Mouse (Mus musculus): ENCODE data around the gene Tmigd3. TPM values are rescaled to one million over a fixed set of nuclear protein-coding genes. Genes with fewer than 3 reads are reported as not detected.

The Tmigd3 gene
- 0.18 TPM in 1 of 2 replicates, not detected in the other for polyA plus RNA-seq (2014; fragmentation: Nextera tagmentation; extraction: Ambion mirVana)

DNA sequence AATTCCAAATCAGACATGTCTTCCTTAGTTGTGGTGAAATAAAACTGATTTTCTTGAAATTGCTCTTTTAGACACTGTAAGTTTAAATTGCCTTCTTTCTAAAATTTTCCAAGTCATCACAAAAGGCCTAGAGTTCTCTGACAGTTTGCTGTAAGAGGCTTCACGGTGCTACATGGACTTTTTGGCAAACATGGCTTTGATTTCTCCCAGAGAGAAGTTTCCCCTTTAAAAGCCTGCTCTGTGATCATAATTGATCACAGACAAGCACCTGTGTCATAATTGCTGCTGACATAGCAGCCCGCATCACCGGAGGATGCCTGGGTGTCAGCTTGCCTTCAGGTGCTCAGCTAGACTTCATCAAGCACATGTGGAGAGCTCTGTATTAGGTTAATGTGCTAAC, at the start of gene Tmigd3, which contains the start of gene Adora3:
TSS of gene Tmigd3 (plus strand) at position 346 of the 400 bp plus-strand sequence.
TSS of gene Adora3 (plus strand) at position 301 of the 400 bp plus-strand sequence.
- H3K36me3 ChIP-seq (ENCODE audit: control insufficient read depth, insufficient read depth, low read length): no peaks in the 10 kb centered on the region
- no peak within 1 kb of the TSS for H3K4me3 ChIP-seq (ENCODE audit: low read depth, low read length)
- H3K27ac ChIP-seq (ENCODE audit: low read depth): peak within 1 kb of the TSS; percentile 65; the same call in 1 of the 2 replicates
- H3K9me3 ChIP-seq (ENCODE audit: control insufficient read depth, low read length): no peaks in the 10 kb centered on the region
- 90% methylated on average over 3 of the region's 3 CpGs for WGBS
- H3K9ac ChIP-seq (ENCODE audit: low read length): no peak within 1 kb of the TSS
- peaks cover 5% of the 10 kb centered on the region for H3K4me1 ChIP-seq (replicated peaks; ENCODE audit: control insufficient read depth, insufficient read depth, low read length)
- ATAC-seq (replicated peaks; ENCODE audit: low FRiP score, low TSS enrichment, low read depth) (no peak), DNase-seq (ENCODE audit: low spot score) (peak; percentile 32)
- H3K4me2 ChIP-seq (ENCODE audit: low read length): no peak within 1 kb of the TSS
- no peaks in the 10 kb centered on the region for H3K27me3 ChIP-seq (replicated peaks; ENCODE audit: control insufficient read depth, insufficient read depth, low read length)

DNA sequence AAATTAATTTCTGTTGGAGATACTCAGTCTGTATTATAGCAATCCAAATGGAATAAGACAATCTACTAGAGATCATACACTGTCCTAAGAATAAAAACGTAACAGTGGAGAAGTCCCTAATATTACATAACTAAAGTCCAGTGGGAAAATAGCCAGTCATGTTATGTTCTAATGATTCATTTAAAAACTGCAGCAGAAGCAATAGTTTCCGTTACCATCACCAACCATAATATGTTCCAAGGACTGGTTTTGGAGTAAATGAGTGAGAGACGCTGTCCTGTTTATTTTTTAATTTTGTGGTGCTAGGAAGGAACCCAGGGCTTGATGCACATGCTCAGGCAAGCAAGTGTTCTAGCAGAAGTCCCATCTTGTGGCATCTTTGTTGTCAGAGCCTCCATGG, 49.2 kb upstream of the Tmigd3 start:
- no peak overlapping the region for H3K4me2 ChIP-seq (ENCODE audit: low read length)
- no peak for DNase-seq (ENCODE audit: low spot score)
- H3K9me3 ChIP-seq (ENCODE audit: control insufficient read depth, low read length): no peaks in the 10 kb centered on the region
- H3K4me3 ChIP-seq (ENCODE audit: low read depth, low read length): no peak overlapping the region
- no peak overlapping the region for H3K9ac ChIP-seq (ENCODE audit: low read length)
- whole genome bisulfite sequencing: 88% methylated on average over 3 of the region's 3 CpGs
- H3K36me3 ChIP-seq (ENCODE audit: control insufficient read depth, insufficient read depth, low read length): no peaks in the 10 kb centered on the region
- no peaks in the 10 kb centered on the region for H3K27me3 ChIP-seq (replicated peaks; ENCODE audit: control insufficient read depth, insufficient read depth, low read length)
- no peaks in the 10 kb centered on the region for H3K4me1 ChIP-seq (replicated peaks; ENCODE audit: control insufficient read depth, insufficient read depth, low read length)
- no peak for ATAC-seq (replicated peaks; ENCODE audit: low FRiP score, low TSS enrichment, low read depth)
- H3K27ac ChIP-seq (ENCODE audit: low read depth): no peak overlapping the region

DNA sequence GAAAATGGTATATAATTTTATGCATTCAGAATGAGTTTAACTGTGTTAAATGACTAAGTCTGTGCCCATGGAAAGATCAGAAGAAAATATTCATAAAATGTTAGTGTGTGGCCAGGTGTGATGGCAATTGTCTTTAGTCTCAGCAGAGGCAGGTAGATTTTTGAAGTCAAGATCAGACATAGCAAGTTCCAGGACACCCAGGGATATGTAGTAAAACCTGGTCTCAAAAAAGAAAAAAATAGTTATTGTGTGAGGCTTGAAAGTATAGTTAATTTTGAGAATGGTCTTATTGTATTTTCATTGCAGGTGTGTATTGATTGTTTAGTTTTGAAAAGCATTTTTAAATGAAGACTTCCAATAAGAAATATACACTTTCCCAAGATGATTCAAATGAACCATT, 47.1 kb upstream of the Tmigd3 start:
- Histone ChIP-seq H3K4me1 (replicated peaks; ENCODE audit: control insufficient read depth, insufficient read depth, low read length) (no peaks in the 10 kb centered on the region), H3K27ac (ENCODE audit: low read depth) (no peak overlapping the region), H3K27me3 (replicated peaks; ENCODE audit: control insufficient read depth, insufficient read depth, low read length) (no peaks in the 10 kb centered on the region), H3K4me3 (ENCODE audit: low read depth, low read length) (no peak overlapping the region), H3K9ac (ENCODE audit: low read length) (no peak overlapping the region), H3K4me2 (ENCODE audit: low read length) (no peak overlapping the region), H3K36me3 (ENCODE audit: control insufficient read depth, insufficient read depth, low read length) (no peaks in the 10 kb centered on the region), H3K9me3 (ENCODE audit: control insufficient read depth, low read length) (no peaks in the 10 kb centered on the region)
- DNase-seq (ENCODE audit: low spot score) (no peak), ATAC-seq (replicated peaks; ENCODE audit: low FRiP score, low TSS enrichment, low read depth) (no peak)

DNA sequence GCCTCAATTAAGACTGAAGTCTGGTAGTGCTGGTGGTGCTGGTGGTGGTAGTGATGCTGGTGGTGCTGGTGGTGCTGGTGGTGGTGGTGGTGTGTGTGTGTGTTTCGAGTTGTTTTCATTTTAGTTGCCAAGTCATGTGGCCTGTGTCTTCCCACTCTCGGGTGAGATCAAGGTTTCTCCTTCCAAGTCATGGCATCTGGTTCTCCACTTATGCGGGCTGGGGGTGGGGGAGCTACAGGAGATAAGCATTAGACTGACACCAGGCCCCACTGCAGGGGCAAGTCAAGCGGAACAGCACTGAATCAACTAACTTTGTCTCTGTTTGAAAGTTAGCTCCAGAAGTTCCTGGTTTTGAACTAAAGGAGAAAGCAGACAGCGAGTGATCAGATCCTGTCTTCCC, 46.6 kb upstream of the Tmigd3 start:
- Histone ChIP-seq H3K36me3 (ENCODE audit: control insufficient read depth, insufficient read depth, low read length) (no peaks in the 10 kb centered on the region), H3K4me3 (ENCODE audit: low read depth, low read length) (no peak overlapping the region), H3K27me3 (replicated peaks; ENCODE audit: control insufficient read depth, insufficient read depth, low read length) (no peaks in the 10 kb centered on the region), H3K9me3 (ENCODE audit: control insufficient read depth, low read length) (no peaks in the 10 kb centered on the region), H3K9ac (ENCODE audit: low read length) (no peak overlapping the region), H3K27ac (ENCODE audit: low read depth) (no peak overlapping the region), H3K4me1 (replicated peaks; ENCODE audit: control insufficient read depth, insufficient read depth, low read length) (no peaks in the 10 kb centered on the region), H3K4me2 (ENCODE audit: low read length) (no peak overlapping the region)
- no peak for DNase-seq (ENCODE audit: low spot score)
- ATAC-seq (replicated peaks; ENCODE audit: low FRiP score, low TSS enrichment, low read depth): no peak
- 40% methylated on average over 5 of the region's 5 CpGs for WGBS

DNA sequence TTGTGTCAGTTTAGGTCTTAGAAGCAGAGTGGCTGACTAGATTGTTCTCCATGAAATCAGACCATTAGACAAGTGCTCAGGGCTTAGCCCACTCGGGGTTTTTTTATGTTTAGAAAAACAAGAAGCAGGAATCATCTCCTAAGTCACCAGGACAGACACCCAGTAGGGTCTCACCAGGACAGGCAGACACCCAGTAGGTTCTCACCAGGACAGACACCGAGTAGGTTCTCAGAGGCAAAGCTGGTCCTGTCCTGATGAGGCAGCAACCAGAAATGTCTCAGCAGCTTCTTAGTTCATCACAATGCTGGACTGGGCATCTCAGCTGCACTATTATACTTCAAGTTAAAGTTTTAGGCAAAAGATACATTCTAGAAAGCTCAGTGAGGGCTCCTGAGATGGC, 46.0 kb upstream of the Tmigd3 start:
- Histone ChIP-seq H3K9ac (ENCODE audit: low read length) (no peak overlapping the region), H3K4me3 (ENCODE audit: low read depth, low read length) (no peak overlapping the region), H3K27me3 (replicated peaks; ENCODE audit: control insufficient read depth, insufficient read depth, low read length) (no peaks in the 10 kb centered on the region), H3K9me3 (ENCODE audit: control insufficient read depth, low read length) (no peaks in the 10 kb centered on the region), H3K36me3 (ENCODE audit: control insufficient read depth, insufficient read depth, low read length) (no peaks in the 10 kb centered on the region), H3K4me1 (replicated peaks; ENCODE audit: control insufficient read depth, insufficient read depth, low read length) (no peaks in the 10 kb centered on the region), H3K27ac (ENCODE audit: low read depth) (no peak overlapping the region), H3K4me2 (ENCODE audit: low read length) (no peak overlapping the region)
- no peak for ATAC-seq (replicated peaks; ENCODE audit: low FRiP score, low TSS enrichment, low read depth)
- DNase-seq (ENCODE audit: low spot score): no peak
- 59% methylated on average over 2 of the region's 2 CpGs for WGBS

DNA sequence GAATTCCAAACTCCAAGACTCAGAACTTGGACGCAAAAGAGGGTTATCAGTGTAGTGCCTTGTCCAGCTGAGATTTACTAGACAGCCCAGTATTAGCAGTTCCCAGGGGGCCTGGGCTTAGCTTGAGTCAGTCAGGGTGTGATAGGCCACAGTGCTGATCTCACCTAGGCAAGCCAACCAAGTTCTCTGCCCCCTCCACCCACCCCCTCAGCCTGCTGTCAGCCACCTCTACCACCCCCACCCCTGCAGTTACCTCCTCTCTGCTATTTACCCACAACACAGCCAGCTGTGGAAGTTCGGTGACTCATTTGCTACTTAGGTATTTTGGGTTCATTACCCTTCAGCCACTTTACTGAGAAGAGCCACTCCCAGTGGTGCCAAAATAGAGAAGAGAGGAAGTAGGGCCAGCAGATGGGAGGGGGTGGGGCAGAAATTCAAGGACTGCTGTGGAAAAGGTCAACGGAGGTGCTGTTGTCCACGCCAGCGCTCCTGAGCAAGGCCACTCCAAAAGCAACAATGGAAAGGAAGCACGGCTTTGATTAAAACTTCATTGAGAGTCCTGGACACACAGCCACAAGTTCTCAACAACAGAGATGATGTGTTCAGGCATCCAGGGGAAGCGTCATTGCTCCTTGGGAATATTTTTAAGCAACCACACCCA, 45.1 kb upstream of the Tmigd3 start:
- Histone ChIP-seq H3K4me3 (ENCODE audit: low read depth, low read length) (no peak overlapping the region), H3K9ac (ENCODE audit: low read length) (no peak overlapping the region), H3K27me3 (replicated peaks; ENCODE audit: control insufficient read depth, insufficient read depth, low read length) (no peaks in the 10 kb centered on the region), H3K4me2 (ENCODE audit: low read length) (no peak overlapping the region), H3K27ac (ENCODE audit: low read depth) (no peak overlapping the region), H3K4me1 (replicated peaks; ENCODE audit: control insufficient read depth, insufficient read depth, low read length) (no peaks in the 10 kb centered on the region), H3K36me3 (ENCODE audit: control insufficient read depth, insufficient read depth, low read length) (no peaks in the 10 kb centered on the region), H3K9me3 (ENCODE audit: control insufficient read depth, low read length) (no peaks in the 10 kb centered on the region)
- DNase-seq (ENCODE audit: low spot score) (no peak), ATAC-seq (replicated peaks; ENCODE audit: low FRiP score, low TSS enrichment, low read depth) (no peak)
- WGBS: 56% methylated on average over 7 of the region's 7 CpGs

DNA sequence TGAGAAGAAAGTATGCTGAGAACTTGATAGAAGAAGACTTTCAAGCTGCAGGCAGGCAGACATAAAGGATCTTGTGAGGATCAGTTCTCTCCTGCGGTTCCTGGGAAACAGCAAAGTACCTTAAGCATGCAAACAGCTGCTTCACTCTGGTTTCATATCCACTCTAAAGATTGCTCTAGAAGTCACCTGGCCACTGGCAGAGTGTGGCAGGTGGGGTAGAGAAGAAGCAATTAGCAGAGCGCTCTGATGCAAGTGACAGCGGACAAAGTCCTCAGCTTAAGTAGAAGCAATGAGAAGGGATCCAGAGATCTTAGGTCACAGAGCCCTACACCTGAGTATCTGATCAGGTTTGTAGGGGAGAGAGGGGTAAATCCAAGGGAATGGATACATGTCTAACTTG, 39.1 kb upstream of the Tmigd3 start:
- Histone ChIP-seq H3K4me2 (ENCODE audit: low read length) (no peak overlapping the region), H3K4me1 (replicated peaks; ENCODE audit: control insufficient read depth, insufficient read depth, low read length) (no peaks in the 10 kb centered on the region), H3K9ac (ENCODE audit: low read length) (no peak overlapping the region), H3K27ac (ENCODE audit: low read depth) (no peak overlapping the region), H3K36me3 (ENCODE audit: control insufficient read depth, insufficient read depth, low read length) (no peaks in the 10 kb centered on the region), H3K9me3 (ENCODE audit: control insufficient read depth, low read length) (no peaks in the 10 kb centered on the region), H3K27me3 (replicated peaks; ENCODE audit: control insufficient read depth, insufficient read depth, low read length) (no peaks in the 10 kb centered on the region), H3K4me3 (ENCODE audit: low read depth, low read length) (no peak overlapping the region)
- no peak for ATAC-seq (replicated peaks; ENCODE audit: low FRiP score, low TSS enrichment, low read depth)
- no peak for DNase-seq (ENCODE audit: low spot score)
- WGBS: 94% methylated on average over 3 of the region's 3 CpGs

DNA sequence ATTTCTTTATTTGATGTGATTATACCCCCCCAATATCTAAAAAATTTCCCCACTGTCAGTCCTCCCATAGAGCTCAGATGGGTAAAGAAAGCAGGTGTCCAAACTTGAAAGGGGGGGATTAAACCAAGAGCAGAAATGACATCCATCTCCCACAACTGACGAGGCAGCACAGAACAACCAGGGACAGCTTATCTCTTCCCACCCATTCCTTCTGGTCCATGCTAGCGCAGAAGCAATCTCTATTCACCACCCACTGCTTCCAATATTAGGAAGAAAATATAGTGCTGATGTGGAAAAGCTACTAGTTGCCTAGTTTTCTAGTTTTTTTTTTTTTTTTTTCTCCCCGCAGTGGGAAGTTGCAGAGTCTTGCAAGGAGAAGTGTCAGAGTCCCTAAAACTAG, 34.8 kb upstream of the Tmigd3 start:
- no peak overlapping the region for H3K4me2 ChIP-seq (ENCODE audit: low read length)
- DNase-seq (ENCODE audit: low spot score) (no peak), ATAC-seq (replicated peaks; ENCODE audit: low FRiP score, low TSS enrichment, low read depth) (no peak)
- 75% methylated on average over 3 of the region's 3 CpGs for WGBS
- no peak overlapping the region for H3K9ac ChIP-seq (ENCODE audit: low read length)
- H3K4me3 ChIP-seq (ENCODE audit: low read depth, low read length): no peak overlapping the region
- no peaks in the 10 kb centered on the region for H3K9me3 ChIP-seq (ENCODE audit: control insufficient read depth, low read length)
- no peaks in the 10 kb centered on the region for H3K27me3 ChIP-seq (replicated peaks; ENCODE audit: control insufficient read depth, insufficient read depth, low read length)
- H3K36me3 ChIP-seq (ENCODE audit: control insufficient read depth, insufficient read depth, low read length): no peaks in the 10 kb centered on the region
- H3K27ac ChIP-seq (ENCODE audit: low read depth): no peak overlapping the region
- H3K4me1 ChIP-seq (replicated peaks; ENCODE audit: control insufficient read depth, insufficient read depth, low read length): no peaks in the 10 kb centered on the region

DNA sequence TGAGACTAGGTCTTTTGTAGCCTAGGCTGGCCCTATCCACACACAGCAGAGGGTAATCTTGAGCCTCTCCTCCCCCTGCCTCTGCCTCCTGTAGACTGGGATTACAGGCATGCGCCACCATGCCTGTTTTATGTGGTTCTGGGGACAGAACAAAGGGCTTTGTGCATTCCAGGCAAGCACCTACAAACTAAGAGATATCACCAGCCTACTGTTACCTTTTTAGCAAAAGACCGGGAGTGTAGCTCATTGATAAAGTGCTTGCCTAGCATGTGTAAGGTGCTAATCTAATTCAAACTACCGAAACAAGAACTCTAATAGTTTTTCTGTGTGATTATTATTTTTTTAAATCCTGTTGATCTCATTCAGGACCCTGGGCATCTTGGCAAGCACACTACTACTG, 33.8 kb upstream of the Tmigd3 start:
- Histone ChIP-seq H3K27ac (ENCODE audit: low read depth) (no peak overlapping the region), H3K36me3 (ENCODE audit: control insufficient read depth, insufficient read depth, low read length) (no peaks in the 10 kb centered on the region), H3K4me2 (ENCODE audit: low read length) (no peak overlapping the region), H3K27me3 (replicated peaks; ENCODE audit: control insufficient read depth, insufficient read depth, low read length) (no peaks in the 10 kb centered on the region), H3K9me3 (ENCODE audit: control insufficient read depth, low read length) (no peaks in the 10 kb centered on the region), H3K4me3 (ENCODE audit: low read depth, low read length) (no peak overlapping the region), H3K4me1 (replicated peaks; ENCODE audit: control insufficient read depth, insufficient read depth, low read length) (no peaks in the 10 kb centered on the region), H3K9ac (ENCODE audit: low read length) (no peak overlapping the region)
- ATAC-seq (replicated peaks; ENCODE audit: low FRiP score, low TSS enrichment, low read depth) (no peak), DNase-seq (ENCODE audit: low spot score) (no peak)
- WGBS: 81% methylated on average over 3 of the region's 3 CpGs

Data from intestine, embryonic 14.5 days (tissue).